Comparison of ENCODE assay signal across 10 mouse cellular contexts in the genomic region with DNA sequence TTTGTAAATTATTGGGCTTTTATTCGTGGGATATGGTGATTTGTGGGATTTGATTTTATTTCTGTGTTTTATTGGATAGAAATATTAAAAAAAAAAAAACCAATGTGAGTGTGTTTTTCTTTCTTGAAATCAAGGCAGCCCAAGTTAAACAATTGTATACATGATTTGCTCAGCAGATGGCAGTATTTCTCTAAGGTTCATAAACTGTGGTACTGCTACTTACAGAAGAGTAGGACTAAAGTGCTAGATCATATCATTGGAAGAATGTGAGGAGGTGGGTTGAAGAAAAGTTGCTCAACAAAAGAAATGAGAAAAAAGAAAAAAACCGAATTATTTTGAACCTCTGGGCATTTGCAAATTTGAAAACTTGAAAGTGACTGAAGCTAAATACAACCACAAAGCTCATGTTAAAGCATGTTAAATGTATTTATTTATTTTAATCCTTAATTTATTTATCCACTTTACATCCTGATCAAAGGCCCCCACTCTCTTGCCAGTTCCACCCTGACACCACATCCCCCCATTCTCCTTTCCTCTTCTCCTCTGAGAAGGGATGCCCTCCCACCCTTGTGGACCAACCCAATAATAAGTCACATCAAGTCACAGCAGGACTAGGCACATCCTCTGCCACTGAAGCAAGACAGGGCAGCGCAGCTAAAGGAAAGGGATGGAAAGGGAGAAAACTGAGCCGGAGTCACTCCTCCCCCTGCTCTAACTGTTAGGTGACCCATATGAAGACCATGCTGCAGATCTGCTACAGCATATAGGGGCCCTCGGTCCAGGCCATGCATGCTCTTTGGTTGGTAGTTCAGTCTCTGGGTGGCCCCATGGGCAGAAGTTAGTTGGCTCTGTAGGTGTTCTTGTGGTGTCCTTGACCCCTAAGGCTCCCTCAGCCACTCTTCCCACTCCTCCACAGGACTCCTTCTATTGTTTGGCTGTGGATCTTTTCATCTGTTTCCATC. TPM values are rescaled to one million over a fixed set of nuclear protein-coding genes. Genes with fewer than 3 reads are reported as not detected.
DNase-seq lines count a peak whose midpoint lies in the region; ATAC-seq and TF ChIP-seq lines count a peak whose summit lies in the region.
"Had no signal": no experiment of that assay in that cellular context is flagged by ENCODE, and none has a peak within 500 bp of the region (broad histone marks: within the 10 kb centered on the region; RNA-seq: fewer than 3 reads in every experiment).

No protein-coding gene starts in this region.

- H3K4me1 ChIP-seq in forebrain, embryonic 11.5 days (replicated peaks; ENCODE audit: control insufficient read depth, insufficient read depth, low read length), result no peaks in the 10 kb centered on the region
- H3K4me1 ChIP-seq in forebrain, embryonic 10.5 days, result no peaks in the 10 kb centered on the region
- no peaks in the 10 kb centered on the region for H3K4me1 ChIP-seq in midbrain, embryonic 11.5 days (ENCODE audit: control insufficient read depth, insufficient read depth, low read length)
- no peaks in the 10 kb centered on the region for H3K4me1 ChIP-seq in midbrain, embryonic 10.5 days
- no peaks in the 10 kb centered on the region for H3K4me1 ChIP-seq in forebrain, postnatal 0 days (ENCODE audit: insufficient read depth)
- H3K4me1 ChIP-seq: heart, embryonic 12.5 days had no signal

- no peaks in the 10 kb centered on the region for H3K9me3 ChIP-seq in forebrain, embryonic 11.5 days (ENCODE audit: control insufficient read depth, low read length)
- H3K9me3 ChIP-seq in forebrain, embryonic 10.5 days, result no peaks in the 10 kb centered on the region
- H3K9me3 ChIP-seq in midbrain, embryonic 11.5 days (ENCODE audit: control insufficient read depth, low read length), result no peaks in the 10 kb centered on the region
- H3K9me3 ChIP-seq in midbrain, embryonic 10.5 days (replicated peaks), result no peaks in the 10 kb centered on the region
- no peaks in the 10 kb centered on the region for H3K9me3 ChIP-seq in forebrain, postnatal 0 days (ENCODE audit: low read length)
- H3K9me3 ChIP-seq: heart, embryonic 12.5 days had no signal

- ATAC-seq in forebrain, embryonic 11.5 days (replicated peaks; ENCODE audit: low FRiP score), result peak; percentile 72; the same call in 1 of the 2 replicates
- peak; percentile 73 for ATAC-seq in midbrain, embryonic 11.5 days (ENCODE audit: low FRiP score)
- ATAC-seq in forebrain, postnatal 0 days, result peak; percentile 75

- no peaks in the 10 kb centered on the region for H3K27me3 ChIP-seq in forebrain, embryonic 11.5 days (ENCODE audit: control insufficient read depth, insufficient read depth, low read length)
- no peaks in the 10 kb centered on the region for H3K27me3 ChIP-seq in forebrain, embryonic 10.5 days (ENCODE audit: poor library complexity, severe bottlenecking)
- no peaks in the 10 kb centered on the region for H3K27me3 ChIP-seq in midbrain, embryonic 11.5 days (ENCODE audit: control insufficient read depth, insufficient read depth, low read length)
- H3K27me3 ChIP-seq in midbrain, embryonic 10.5 days (ENCODE audit: low read depth, poor library complexity, severe bottlenecking), result no peaks in the 10 kb centered on the region
- H3K27me3 ChIP-seq in forebrain, postnatal 0 days (ENCODE audit: insufficient read depth, low read length), result no peaks in the 10 kb centered on the region
- H3K27me3 ChIP-seq: heart, embryonic 12.5 days had no signal

- 63% methylated on average over 5 of the region's 5 CpGs for WGBS in forebrain, embryonic 11.5 days
- WGBS in forebrain, embryonic 10.5 days, result 56% methylated on average over 5 of the region's 5 CpGs
- 55% methylated on average over 5 of the region's 5 CpGs for WGBS in midbrain, embryonic 11.5 days
- WGBS in midbrain, embryonic 10.5 days, result 54% methylated on average over 5 of the region's 5 CpGs
- 56% methylated on average over 5 of the region's 5 CpGs for whole genome bisulfite sequencing in forebrain, postnatal 0 days

- no peak overlapping the region for H3K4me2 ChIP-seq in forebrain, embryonic 11.5 days (ENCODE audit: low read depth, low read length, severe bottlenecking)
- H3K4me2 ChIP-seq in midbrain, embryonic 11.5 days, result no peak overlapping the region
- H3K4me2 ChIP-seq in forebrain, postnatal 0 days (ENCODE audit: low read depth), result no peak overlapping the region
- H3K4me2 ChIP-seq: heart, embryonic 12.5 days had no signal

- TF ChIP-seq CTCF in forebrain, postnatal 0 days (IDR thresholded peaks at IDR 0.05; ENCODE audit: low read depth), result peak; percentile 72

- no peak overlapping the region for H3K9ac ChIP-seq in forebrain, embryonic 11.5 days (ENCODE audit: low read length)
- no peak overlapping the region for H3K9ac ChIP-seq in midbrain, embryonic 11.5 days (ENCODE audit: low read length)
- no peak overlapping the region for H3K9ac ChIP-seq in forebrain, postnatal 0 days
- H3K9ac ChIP-seq: heart, embryonic 12.5 days had no signal

- no peak overlapping the region for H3K27ac ChIP-seq in forebrain, embryonic 11.5 days (ENCODE audit: low read depth, low read length)
- H3K27ac ChIP-seq in forebrain, embryonic 10.5 days, result no peak overlapping the region
- no peak overlapping the region for H3K27ac ChIP-seq in midbrain, embryonic 11.5 days (ENCODE audit: low read depth, low read length)
- H3K27ac ChIP-seq in midbrain, embryonic 10.5 days (replicated peaks), result no peak overlapping the region
- H3K27ac ChIP-seq in forebrain, postnatal 0 days (ENCODE audit: low read depth, low read length), result no peak overlapping the region
- H3K27ac ChIP-seq: macrophage had no signal

- no peak for DNase-seq in forebrain, embryonic 11.5 days (ENCODE audit: low spot score)
- DNase-seq in forebrain, embryonic 10.5 days (ENCODE audit: extremely low spot score, low spot score), result no peak
- peak; percentile 87 for DNase-seq in midbrain, embryonic 11.5 days (ENCODE audit: low spot score, missing footprints)
- DNase-seq in midbrain, embryonic 10.5 days (ENCODE audit: low spot score), result no peak
- DNase-seq in forebrain, postnatal 0 days, result peak; percentile 83
- peak; percentile 68 for DNase-seq in retina, postnatal 1 day
- no peak for DNase-seq in heart, postnatal 4 days
- no peak for DNase-seq in urinary bladder, postnatal 25 days (ENCODE audit: low spot score)

- no peaks in the 10 kb centered on the region for H3K36me3 ChIP-seq in forebrain, embryonic 11.5 days (ENCODE audit: control insufficient read depth, insufficient read depth, low read length)
- no peaks in the 10 kb centered on the region for H3K36me3 ChIP-seq in forebrain, embryonic 10.5 days (replicated peaks)
- no peaks in the 10 kb centered on the region for H3K36me3 ChIP-seq in midbrain, embryonic 11.5 days (ENCODE audit: control insufficient read depth, insufficient read depth, low read length)
- H3K36me3 ChIP-seq in midbrain, embryonic 10.5 days, result no peaks in the 10 kb centered on the region
- H3K36me3 ChIP-seq in forebrain, postnatal 0 days (ENCODE audit: insufficient read depth), result no peaks in the 10 kb centered on the region
- H3K36me3 ChIP-seq: heart, embryonic 12.5 days had no signal

- H3K4me3 ChIP-seq in forebrain, embryonic 11.5 days (ENCODE audit: low read depth, low read length), result no peak overlapping the region
- H3K4me3 ChIP-seq in forebrain, embryonic 10.5 days, result no peak overlapping the region
- no peak overlapping the region for H3K4me3 ChIP-seq in midbrain, embryonic 11.5 days (ENCODE audit: low read depth, low read length)
- no peak overlapping the region for H3K4me3 ChIP-seq in midbrain, embryonic 10.5 days
- H3K4me3 ChIP-seq in forebrain, postnatal 0 days (ENCODE audit: low read depth, low read length), result no peak overlapping the region
- H3K4me3 ChIP-seq: heart, embryonic 12.5 days had no signal

RNA-seq across cellular contexts. Expression of a gene that starts 18.0 kb away (rescaled TPM):
- polyA plus RNA-seq in forebrain, embryonic 11.5 days (2014; fragmentation: Nextera tagmentation; extraction: Ambion mirVana), result 1.7 and 2.1 TPM in 2 replicates
- polyA plus RNA-seq in forebrain, embryonic 10.5 days (2016; fragmentation: Nextera tagmentation; extraction: Ambion mirVana), result 1.1 and 1.7 TPM in 2 replicates
- polyA plus RNA-seq in midbrain, embryonic 11.5 days (2014; fragmentation: Nextera tagmentation; extraction: Ambion mirVana), result 0.81 and 1.1 TPM in 2 replicates
- polyA plus RNA-seq in midbrain, embryonic 10.5 days (2016; fragmentation: Nextera tagmentation; extraction: Ambion mirVana), result 1.1 TPM in 2 replicates
- 2.2 and 2.5 TPM in 2 replicates for total RNA-seq in forebrain, postnatal 0 days (2014; rRNA removed)
- polyA plus RNA-seq in forebrain, postnatal 0 days (2015; fragmentation: Nextera tagmentation; extraction: Ambion mirVana), result 1.7 and 4.7 TPM in 2 replicates
- total RNA-seq in heart, postnatal 4 days (2021), result not detected
- polyA plus RNA-seq: macrophage had no signal

Comparison
In these comparisons a context has a peak if more than half of its experiments do, and no peak if none do; other contexts are left out.
1. DNase-seq: peak in midbrain, embryonic 11.5 days (single experiment), forebrain, postnatal 0 days (single experiment) and retina, postnatal 1 day (single experiment); none in forebrain, embryonic 11.5 days (single experiment), forebrain, embryonic 10.5 days (single experiment), midbrain, embryonic 10.5 days (single experiment), heart, postnatal 4 days (single experiment) and urinary bladder, postnatal 25 days (single experiment).
2. Peak in every context shown above with its lines, with median percentiles within 50 percentile points of each other: ATAC-seq.